Mouse (Mus musculus) neural tube, embryonic 10.5 days (tissue): ENCODE results near the gene Zfp605.
"Not testable (repeated sequence)": the region's sequence is repeated elsewhere in the genome, so short reads cannot be mapped to it uniquely, and the experiment has no call there.

ENCODE experiments used
- DNase-seq: peaks from one replicate; pipeline ENCODE4 v3.0.0-alpha.2; 2017; ENCODE audit warnings: low spot score; ENCODE audit errors: extremely low spot score

Zfp605 gene

DNA sequence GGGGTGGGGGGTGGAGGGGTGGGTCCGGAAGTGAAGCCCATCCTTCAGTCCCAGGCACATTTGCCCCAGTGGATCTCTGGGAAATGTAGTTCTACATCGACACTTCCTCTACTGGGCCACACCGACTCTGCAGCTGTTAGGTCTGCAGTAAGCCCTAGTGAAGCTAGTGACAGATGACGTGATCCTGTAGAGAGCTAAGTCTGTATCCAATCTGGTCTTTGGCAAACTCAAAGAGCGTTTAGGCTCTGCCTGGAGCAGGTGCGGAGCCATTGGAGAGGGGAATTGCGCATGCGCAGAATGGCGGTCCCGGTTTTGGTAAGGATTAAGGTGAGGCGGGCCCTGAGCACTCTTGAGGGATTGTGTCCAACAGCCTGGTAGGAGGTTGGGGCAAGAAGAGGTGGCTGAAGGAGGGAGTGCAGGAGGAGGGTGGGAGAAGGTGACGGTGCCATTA is at the start of gene Zfp605:
Zfp605 (plus strand) TSS at position 102 of the 451 bp plus-strand sequence.
- peak; percentile 89 for DNase-seq

DNA sequence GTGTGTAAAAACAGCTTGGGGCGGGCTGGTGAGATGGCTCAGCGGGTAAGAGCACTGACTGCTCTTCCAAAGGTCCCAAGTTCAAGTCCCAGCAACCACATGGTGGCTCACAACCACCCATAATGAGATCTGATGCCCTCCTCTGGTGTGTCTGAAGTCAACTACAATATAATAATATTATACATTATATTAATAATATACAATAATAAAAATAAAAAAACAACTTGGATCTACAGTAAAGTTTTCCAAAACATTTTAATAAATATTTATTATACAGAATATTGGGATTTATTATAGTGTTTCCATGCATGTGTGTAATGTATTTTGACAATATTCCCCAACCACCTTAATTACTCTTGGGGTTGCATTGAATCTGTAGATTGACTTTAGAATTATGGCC is 37.5 kb upstream of the Zfp605 start, which contains the start of gene Gm17655:
Gm17655 (minus strand) TSS at position 101 of the 400 bp plus-strand sequence.
- not testable (repeated sequence) for DNase-seq

DNA sequence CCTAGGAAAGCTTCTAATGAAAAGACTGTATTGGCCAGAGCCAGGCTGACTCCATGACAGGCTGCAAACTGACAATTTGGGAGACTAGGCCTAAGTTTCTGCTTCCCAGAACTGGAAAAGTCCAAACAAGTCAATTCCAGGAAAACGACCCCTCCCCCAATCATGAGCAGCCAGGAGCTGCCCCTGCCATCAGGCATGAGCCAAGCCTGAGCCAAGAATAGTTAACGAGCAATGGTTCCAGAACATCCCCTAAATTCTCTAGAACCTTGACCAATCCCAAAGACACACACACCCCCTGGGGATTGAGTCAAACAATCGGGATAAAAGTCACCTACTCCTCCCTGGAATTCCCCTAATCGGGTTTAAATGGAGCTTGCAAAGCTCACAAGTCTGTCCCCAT is 26.9 kb upstream of the Zfp605 start:
- no peak for DNase-seq

DNA sequence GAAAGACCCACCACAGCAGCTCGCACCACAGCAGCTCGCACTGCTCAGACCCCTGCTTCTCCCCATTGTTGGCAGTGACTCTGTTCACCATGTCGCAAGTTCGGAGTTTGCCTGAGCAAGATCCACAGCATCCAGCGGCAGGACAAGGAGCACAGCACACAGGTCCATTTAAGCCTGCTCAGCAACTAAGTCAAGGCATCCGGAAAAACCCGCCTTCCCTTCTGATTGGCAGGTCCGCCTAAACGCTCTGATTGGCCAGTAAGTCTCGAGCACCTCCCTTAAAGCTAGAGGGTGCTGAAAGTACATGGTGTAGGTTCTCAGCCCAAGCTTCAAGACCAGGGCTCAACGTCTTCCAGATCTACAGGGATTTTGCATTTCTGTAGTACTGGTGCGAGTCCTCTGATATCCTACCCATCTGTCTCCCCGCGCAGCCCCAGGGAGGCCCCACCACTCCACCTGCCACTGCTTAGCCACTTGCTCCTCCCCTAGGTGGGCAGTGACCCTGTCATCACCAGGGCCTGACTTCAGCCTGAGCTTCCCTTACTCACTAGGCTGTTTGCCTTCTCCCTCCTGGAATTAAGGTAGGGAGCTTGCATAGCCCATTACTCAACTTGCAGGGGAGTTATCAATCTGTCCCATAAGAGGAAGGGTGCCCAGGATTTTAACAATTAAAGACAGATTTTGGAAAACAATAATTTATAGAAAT is 23.6 kb upstream of the Zfp605 start:
- DNase-seq: no peak

DNA sequence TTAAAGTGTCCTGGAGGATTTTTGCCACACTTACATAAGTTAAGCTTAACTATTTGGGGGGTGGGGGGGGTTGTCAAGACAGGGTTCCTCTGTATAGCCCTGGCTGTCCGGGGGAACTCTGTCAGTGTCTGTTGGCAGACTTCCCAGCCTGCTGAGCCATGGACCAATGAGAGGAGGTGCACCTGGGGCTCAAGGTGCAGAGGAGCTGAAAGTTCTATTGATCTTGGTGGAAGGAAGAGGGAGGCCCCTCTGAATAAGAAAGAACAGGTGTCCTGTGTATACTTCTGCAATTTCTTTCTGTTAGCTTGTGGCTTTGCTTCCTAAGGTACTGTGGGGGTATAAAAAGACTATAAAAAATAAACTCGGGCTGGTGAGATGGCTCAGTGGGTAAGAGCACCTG is 18.3 kb upstream of the Zfp605 start:
- no peak for DNase-seq

DNA sequence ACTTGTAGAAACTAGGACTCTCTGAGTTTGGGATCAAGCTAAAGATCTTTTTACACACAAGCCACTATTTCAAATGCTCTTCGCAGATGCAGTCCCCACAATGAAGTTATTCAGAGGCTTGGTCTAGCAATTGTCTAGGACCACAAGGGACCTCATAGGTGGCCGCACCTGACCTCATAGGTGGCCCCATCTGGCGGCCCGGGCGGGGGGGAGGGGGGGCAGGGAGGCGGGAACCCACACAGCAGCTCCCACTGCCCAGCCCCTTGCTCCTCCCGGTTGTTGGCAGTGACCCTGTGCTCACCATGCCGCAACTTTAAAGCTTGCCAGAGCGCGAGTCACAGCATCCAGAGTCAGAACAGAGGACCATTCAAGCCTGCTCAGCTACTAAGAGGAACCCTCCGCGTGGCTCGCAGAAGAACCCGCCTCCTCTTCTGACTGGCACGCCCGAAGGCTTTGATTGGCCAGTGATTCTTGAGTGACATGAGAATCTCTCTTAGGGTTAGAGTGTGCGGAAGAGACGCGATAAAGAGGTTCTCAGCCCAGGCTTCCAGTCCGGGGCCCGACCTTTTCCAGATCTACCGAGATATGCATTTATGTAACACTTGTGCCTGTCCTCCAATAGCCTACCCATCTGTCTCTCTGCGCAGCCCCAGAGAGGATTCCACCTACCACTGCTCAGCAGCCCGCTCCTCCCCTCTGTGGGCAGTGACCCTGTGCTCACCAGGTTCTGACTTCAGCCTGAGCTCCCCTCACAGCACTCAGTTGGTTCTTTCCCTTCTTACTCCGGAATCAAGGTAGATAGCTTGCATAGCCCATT is 15.7 kb upstream of the Zfp605 start, which contains the start of gene Gm35315:
Gm35315 (minus strand) TSS at position 391 of the 817 bp plus-strand sequence.
- DNase-seq: peak; percentile 81

DNA sequence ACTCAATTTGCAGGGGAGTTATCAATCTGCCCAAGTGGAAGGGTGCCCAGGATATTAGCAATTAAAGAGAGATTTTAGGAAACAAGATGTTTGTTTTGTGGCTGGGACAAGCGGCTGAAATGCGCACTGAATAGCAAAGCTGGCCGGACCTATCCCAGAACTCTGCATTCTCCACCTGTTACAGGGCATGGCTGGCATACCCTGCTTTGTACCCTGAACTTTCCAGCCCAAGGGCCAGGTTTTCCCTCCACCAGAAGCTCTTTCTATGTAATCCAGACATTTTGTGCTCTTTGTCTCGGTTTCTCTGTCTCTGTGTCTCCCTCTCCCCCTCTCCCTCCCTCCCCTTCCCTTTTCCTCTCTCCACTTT is 15.1 kb upstream of the Zfp605 start:
- DNase-seq: no peak

DNA sequence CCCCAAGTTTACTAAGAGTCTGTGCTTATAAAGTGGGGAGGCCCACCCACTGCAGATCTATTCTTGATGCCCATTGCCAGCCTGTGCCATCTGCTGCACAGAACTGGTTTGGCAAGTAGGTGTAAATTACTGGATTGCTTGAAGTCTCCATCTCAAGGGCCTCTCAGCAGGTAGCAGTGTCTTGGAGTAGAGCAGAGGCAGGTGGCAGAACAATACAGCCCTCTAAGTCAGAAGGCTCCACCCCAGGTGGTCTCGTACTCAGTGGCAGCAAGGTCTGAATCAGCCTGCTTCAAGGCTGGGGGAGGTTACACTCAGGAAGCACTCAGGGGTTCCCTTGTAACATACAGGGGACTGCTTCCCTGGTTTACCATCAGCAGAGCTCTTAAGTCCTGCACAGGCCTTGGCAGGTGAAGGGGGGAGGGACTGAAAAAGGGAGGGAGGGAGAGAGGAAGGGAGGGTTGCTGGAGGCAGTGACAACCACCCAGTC is 10.9 kb upstream of the Zfp605 start:
- DNase-seq: no peak

DNA sequence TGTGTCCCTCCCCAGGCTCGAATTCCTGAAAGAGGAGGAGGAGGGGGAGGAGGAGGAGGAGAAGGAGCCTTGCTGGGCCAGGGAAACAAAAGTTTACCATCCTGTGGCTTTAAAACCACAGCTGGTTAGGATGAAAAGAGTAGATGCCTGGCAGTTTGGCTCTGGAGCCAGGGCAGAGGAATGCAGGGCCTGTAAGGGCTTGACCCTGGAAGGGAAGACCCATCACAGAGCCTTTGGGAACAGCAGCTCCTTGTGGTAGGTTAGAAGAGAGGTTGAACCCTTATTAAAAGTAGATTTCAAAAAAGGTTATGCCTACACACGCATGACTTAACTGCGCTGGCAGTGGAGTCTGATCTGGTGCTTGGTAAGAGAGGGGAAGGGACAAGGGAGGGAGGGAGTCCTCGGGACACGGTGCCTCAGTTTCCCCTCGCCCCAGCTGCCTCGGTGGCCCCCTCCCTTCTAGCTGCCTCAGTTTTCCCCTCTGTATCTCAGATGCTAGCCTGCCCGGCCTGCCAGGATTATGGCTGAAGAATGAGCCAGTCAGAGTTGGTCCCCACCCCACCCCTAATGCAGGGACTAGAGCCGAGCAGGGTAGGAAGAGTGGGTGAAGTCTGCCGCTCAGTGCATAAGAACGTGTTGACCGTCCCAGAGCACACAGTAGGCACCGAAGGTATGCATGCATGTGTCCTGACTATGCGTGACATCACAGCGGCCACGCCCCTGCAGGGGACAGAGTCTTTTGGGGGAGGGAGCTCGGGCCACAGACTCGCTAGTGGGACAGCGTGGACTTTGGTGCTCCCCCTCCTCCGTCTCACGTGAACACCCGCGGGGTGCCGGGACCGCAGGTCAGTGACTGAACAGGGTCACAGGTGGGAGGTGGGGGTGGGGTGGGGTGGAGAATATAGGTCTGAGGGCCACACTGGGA is 10.0 kb upstream of the Zfp605 start, which contains the start of gene Plcxd1:
Plcxd1 (plus strand) TSS at position 314 of the 925 bp plus-strand sequence.
- DNase-seq: no peak

DNA sequence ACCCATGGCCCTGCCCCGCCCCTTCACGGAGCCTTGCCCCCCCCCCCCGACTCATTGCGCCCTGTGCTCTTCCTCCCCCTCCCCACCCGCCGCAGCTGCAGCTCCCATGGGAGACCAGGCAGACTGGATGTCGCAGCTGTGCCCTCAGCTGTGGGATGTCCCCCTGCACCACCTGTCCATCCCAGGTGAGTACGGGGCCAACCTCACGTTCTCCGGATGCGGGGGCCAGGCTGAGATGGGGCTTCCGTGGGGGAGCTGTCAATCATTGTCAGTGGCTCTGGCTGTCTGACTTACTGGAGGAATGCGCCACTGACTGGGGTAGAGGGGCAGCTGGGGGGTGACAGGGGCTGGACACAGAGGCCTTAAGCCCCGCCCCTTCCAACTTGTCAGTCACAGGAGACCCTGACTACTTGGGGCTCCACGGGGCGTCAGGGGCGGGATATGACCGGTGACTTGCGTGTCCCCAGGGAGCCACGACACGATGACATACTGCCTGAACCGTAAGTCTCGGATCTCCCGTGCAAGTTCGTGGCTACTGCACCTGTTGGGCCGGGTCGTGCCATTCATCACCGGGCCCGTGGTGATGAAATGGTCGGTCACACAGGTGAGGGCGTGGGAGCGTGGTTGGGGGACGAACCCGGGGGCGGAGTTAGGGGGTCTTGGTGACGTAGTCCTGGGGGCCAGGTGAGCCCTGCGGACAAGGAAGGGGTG is 8.8 kb upstream of the Zfp605 start:
- DNase-seq: peak; percentile 47

DNA sequence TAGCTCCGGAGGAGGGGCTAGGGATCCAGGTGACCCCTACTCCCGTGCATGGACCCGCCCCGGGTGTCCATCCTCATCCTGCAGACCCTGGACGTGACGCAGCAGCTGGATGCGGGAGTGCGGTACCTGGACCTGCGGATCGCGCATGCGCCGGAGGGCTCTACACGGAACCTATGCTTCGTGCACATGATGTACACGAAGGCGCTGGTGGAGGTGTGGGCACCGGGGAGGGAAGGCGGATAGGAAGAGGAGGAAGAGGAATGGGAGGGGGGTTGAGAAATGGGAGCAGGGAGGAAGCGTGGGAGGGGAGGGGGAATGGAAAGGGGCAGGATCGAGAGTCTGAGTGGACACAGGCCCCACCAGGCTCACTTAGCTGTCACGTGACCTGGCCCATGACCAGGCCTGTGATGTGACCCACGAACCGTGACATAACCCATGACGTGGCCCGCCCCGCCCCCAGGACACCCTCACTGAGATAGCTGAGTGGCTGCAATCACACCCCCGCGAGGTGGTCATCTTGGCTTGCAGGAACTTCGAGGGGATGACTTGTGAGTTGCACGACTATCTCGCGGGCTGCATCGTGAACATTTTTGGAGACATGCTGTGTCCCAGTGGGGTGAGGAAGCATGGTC is 8.1 kb upstream of the Zfp605 start:
- peak; percentile 44 for DNase-seq

DNA sequence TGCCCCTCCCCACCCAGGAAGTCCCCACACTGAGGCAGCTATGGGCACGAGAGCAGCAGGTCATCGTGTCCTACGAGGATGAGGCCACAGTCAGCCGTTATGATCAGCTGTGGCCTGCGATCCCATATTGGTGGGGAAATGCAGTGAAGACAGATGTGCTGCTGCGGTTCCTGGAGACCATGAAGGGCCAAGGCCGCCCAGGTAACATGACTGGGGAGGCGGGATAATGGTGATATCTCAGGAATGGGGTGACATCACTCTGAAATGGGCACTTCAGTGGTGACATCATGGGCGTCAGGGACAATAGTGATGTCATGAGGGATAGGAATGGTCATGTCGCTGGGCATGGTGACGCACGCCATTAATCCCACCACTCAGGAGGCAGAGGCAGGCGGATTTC is 7.5 kb upstream of the Zfp605 start:
- DNase-seq: no peak

DNA sequence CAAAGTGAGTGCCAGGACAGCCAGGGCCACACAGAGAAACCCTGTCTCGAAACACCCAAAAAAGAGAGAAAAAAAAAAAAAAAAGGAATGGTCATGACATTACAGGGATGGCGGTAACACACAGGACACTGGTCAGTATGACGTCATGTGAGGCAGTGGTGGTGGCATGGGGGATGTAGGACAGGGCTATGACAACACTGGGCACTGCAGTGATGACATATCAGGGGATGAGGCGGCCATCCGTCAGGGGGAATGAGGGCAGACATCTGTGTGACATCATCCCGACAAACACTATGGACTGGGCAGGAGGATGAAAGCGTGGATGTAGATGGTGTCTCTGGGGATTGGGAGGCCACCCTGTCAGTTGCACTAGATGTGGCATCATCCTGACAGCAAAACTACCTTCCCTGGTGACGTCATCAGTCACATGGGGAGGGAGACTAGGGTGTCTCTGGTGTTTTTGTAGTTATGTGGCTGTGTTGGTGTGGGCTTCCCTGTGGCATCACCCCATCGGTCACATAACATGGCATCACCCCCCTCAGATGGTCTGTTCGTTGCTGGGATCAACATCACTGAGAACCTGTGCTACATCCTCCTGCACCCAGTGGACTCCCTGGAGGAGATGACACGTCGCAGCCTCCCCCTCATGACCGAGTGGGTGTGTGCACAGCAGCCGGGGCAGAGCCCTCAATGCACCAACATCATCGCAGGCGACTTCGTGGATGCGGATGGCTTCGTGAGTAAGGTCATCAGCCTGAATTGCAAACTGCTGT is 6.9 kb upstream of the Zfp605 start:
- no peak for DNase-seq

DNA sequence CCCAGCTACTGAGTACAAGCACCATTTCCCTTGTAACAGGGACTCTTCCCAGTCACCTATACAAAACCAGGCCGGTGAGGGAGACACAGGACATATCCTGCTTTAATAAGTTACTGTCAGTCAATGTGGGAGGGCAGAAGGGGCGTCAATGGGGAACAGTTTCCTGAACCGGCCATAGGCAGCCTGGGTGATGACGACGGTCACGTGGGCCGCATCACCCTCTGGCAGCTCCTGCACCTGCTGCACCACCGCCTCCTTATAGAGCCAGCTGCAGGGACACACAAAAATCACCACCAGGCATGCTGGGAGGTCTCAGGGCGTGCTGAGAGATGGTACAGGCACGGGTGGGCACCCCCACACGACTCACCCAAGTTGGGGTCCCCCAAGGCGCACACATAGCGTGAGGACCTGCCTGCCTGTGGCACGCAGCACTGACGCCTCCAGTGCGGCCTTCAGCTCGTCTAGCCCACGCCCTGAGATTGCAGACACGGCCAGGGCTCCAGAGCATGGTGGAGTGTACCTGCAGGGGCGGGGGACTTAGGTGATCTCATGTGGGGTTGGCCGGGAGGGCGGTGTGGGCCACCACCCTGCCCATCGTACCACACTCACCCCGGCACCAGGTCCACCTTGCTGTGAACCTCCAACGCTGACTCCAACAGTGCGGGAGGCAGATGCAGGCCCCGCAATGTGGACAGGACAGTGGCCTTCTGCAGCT is 5.8 kb upstream of the Zfp605 start:
- no peak for DNase-seq

DNA sequence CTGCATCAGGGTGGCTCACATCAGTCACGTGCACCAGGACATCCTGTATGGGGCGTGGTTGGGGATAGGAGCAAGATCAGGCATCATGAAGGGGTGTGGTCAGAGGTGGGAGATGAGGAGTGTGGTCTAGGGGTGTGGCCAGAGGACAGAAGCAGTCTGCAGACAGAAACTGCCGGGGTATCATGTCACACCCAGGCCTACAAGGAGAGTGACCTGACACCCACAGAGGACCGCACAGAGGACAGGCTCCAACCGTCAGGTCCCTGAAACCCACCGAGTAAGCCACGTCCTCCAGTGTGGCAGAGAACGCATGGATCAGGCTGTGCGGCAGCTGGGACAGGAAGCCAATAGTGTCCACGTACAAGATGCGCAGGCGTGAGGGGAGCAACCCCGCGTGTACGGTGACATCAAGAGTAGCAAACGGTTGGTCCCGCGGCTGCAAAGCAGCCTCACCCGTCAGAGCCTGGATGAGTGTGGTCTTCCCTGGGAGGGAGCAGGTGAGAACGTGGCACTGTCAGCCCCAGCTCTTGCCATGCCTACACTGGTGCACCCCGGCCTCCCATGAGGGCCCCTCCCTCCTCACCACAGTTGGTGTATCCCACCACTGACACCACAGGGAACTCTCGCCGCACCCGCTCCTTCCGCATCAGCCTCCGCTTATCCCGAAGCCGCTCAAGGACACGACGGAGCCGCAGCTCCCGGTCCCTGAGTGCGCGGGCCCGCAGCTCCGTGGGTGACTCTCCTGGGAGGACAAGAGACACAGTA is 5.1 kb upstream of the Zfp605 start:
- no peak for DNase-seq

DNA sequence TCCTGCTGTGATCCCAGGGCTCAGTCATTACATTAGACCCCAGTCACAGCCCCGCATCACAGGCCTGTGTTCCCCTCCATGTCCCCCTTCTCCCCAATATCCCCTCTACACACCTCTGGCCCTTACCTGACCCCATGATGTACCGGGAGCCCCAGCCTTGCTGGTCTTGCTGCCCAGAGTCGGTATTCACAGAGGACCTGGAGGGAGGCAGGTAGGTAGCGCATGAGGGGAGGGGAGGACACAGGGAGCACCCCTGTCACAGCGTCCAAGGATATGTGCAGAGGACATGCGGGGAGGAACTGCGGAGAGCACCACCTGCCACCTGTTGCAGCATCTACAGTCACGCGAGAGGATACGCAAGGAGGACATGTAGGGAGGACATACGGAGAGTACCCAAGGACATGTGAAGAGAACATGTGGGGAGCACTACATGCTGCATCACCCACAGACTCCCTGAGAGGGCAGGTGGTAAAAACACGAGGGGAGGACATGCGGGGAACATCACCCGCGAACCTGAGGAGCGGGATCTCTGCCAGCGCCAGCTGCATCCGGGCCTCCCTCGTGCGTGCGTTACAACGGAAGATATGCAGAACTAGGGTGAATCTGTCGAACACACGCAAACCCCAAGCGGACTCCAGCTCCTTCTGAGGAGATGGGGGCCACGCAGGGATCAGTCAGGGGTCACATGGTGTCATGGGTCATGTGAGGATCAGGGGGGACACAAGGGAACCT is 3.6 kb upstream of the Zfp605 start:
- DNase-seq: no peak

DNA sequence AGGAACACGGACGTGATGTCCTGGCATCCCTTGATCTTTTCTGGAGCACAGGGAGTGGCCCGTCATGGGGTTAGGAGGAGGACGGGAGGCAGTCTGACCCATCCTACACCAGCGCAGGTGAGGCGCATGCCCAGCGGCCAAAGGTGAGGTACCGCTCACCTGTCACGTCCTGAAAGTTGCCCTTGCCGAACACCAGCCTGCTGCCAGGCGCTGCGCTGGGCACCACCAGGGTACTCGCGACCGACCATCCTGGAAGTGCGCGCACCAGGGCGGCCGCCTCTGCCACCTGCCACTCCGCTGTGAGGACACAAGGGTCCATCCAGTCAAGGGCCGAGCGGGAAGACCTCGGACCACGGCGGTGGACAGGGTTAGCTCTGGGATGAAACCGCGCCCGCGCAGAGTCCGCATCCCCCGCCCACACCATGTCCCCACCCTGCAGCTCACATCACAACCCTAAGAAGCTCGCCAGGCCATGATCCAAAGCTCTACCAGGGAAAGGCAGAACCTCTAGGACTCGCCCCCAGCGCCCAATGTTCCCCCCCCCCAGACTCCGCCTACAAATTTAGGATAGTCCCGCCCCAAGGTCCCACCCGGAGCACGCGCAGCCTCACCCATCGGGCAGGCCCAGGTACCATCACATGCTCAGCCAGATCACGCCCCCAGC is 2.9 kb upstream of the Zfp605 start:
- no peak for DNase-seq
